Mouse (Mus musculus) left cerebral cortex, adult 8-10 months (tissue): ENCODE results near the gene Llgl2. TPM values are rescaled to one million over a fixed set of nuclear protein-coding genes. Genes with fewer than 3 reads are reported as not detected.

Experiments used
- DNase-seq, 2 experiments: peaks; one replicate each; pipeline ENCODE4 v3.0.0; 2022; ENCODE audit warnings: low spot score in 2 of 2
- microRNA-seq, 2 experiments: library from miRNA; unstranded; fragments of <30 nt; microRNA quantifications; one replicate each; pipeline ENCODE4 v1.2.0; 2022
- total RNA-seq, 4 experiments: library from RNA; stranded (reverse); gene quantifications; 2 replicates each; pipeline ENCODE4 v1.2.4; 2022

The Llgl2 gene
- total RNA-seq, 4 experiments from 2014 or later = 2.5 to 5.2 (median 4.6) TPM

DNA sequence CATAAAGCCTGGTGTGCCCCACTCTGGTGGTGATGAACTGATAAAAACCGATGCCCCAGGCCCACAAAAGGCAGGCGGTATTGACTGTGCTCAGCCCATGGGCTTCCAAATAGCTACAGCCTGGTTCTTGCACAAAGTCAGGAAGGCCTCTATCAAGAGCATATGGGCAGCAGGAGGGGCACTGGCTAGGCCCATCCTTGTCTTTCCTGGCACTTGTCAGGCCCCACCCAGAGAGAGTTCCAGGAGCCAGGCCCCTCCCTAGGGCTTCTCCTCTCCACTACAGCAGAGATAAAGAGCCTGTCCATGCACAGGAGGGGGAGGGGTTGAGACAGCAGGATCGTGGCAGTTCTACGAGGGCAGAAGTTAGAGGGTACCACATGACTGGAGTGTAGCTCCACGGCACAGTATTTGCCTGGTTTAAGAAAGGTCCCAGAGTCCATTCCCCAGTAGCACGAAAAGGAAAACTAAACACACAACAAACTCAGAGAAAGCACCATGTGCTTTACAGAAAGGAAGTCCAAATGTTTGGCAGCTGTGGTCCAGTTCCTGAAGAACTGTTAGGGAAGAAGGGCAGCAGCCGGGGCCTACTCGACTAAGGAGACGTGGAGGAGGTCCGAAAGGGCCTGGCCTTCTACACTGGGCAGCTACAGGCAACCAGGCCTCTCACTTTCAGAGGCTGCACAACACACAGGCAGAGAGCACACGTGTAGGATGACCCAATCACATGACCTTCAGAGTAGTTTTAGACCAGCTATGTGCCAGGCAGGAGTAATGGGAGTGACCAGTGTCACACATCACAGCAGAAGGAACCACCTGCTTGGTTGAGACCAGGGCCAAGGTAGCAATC lies 79.8 kb downstream of the Llgl2 start:
- no peak for DNase-seq

DNA sequence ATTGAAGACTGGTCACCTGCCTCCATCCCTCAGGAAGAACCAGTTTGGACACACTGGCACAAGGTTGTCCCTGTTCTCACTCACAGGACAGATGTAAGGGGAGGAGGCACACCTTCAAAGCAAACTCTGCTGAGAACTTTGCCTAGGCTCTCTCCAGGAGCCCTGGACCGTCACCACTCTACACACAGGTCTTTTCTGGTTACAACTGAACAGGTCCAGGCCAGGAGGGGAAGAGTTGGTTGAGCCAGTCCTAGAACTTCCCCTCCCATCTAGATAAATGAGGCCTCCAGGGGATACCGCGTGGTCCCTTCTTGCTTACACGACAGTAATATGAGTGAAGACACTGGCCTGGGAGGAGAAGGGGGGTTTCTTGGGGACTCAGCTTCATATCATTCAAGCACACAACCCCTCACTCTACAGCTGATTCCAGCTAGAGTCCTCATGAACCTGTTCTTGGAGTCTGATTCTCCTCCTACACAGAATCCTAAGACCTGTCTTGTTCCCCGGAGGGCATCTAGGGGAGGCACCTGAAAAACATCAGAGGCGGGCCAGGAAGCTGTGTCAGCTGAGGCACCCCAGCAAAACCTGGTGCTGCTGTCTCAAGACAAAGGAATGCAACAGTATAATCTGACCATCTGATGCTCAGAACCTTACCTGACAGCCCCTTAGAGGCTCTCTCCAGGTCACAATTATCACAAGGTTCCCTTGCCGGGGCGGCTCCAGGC lies 80.5 kb downstream of the Llgl2 start:
- DNase-seq = no peak

Small RNAs within 50 kb of the gene (microRNA-seq; reads per million reads assigned to microRNA genes)
- gene Mir5621 = 1.7 to 2.0 reads per million in 2 experiments

Other genes starting within 250 kb of the Llgl2 start
- gene Mrps7, start 220.1 kb upstream of the Llgl2 start, total RNA-seq = 10 to 100 TPM; 36.9 to 57.0 (median 48.4) TPM
- 10 to 100 TPM; 73.8 to 92.9 (median 89.0) TPM for gene Gga3, start 220.0 kb upstream of the Llgl2 start, total RNA-seq
- 10 to 100 TPM; 13.9 to 22.0 (median 17.6) TPM for gene Mif4gd, start 211.1 kb upstream of the Llgl2 start, total RNA-seq
- 10 to 100 TPM; 54.5 to 62.2 (median 58.5) TPM for gene Slc25a19, start 195.8 kb upstream of the Llgl2 start, total RNA-seq
- 100 to 1,000 TPM; 206 to 217 (median 212) TPM for gene Grb2, start 115.5 kb upstream of the Llgl2 start, total RNA-seq
- 10 to 100 TPM; 58.1 to 66.3 (median 62.9) TPM for gene Tmem94, start 58.6 kb upstream of the Llgl2 start, total RNA-seq
- gene Caskin2, start 10.4 kb upstream of the Llgl2 start, total RNA-seq = 10 to 100 TPM; 18.2 to 18.9 (median 18.4) TPM
- 10 to 100 TPM; 12.4 to 17.1 (median 14.5) TPM for gene Tsen54, start 9.3 kb upstream of the Llgl2 start, total RNA-seq
- under 1 TPM; 0.07 to 0.89 (median 0.57) TPM for gene Myo15b, start 34.4 kb downstream of the Llgl2 start, total RNA-seq
- gene Smim5, start 75.9 kb downstream of the Llgl2 start, total RNA-seq = 1 to 10 TPM in 1 of 4 experiments, under 1 TPM in 2, not detected in 1; 0.78 to 1.6 (median 0.95) TPM
- gene Smim6, start 88.0 kb downstream of the Llgl2 start, total RNA-seq = not detected
- gene Sap30bp, start 109.2 kb downstream of the Llgl2 start, total RNA-seq = 10 to 100 TPM; 42.0 to 61.0 (median 55.7) TPM
- gene Recql5, start 109.4 kb downstream of the Llgl2 start, total RNA-seq = 10 to 100 TPM; 23.5 to 33.0 (median 25.2) TPM
- gene Itgb4, start 150.7 kb downstream of the Llgl2 start, total RNA-seq = 10 to 100 TPM in 3 of 4 experiments, 1 to 10 TPM in 1; 9.4 to 13.4 (median 11.3) TPM
- 10 to 100 TPM; 16.1 to 19.7 (median 18.6) TPM for gene Galk1, start 188.7 kb downstream of the Llgl2 start, total RNA-seq
- gene H3f3b, start 203.9 kb downstream of the Llgl2 start, total RNA-seq = 100 to 1,000 TPM; 272 to 296 (median 284) TPM
- 10 to 100 TPM; 23.4 to 27.7 (median 25.0) TPM for gene Unk, start 206.3 kb downstream of the Llgl2 start, total RNA-seq